Mouse (Mus musculus) forebrain, embryonic 12.5 days (tissue): Measurements from ENCODE around the gene Cbl. TPM values are rescaled to one million over a fixed set of nuclear protein-coding genes. Genes with fewer than 3 reads are reported as not detected.
A peak's percentile ranks its signal among the peaks of the same experiment; 100 is the strongest.

Experiments
- ATAC-seq: fragments of 200-750 bp; cut with Nextera tagmentation; 2 replicates; pipeline ENCODE4 v1.8.0; 2017; ENCODE audit warnings: moderate TSS enrichment; ENCODE audit not compliant: low FRiP score
- H3K27ac ChIP-seq: fragments of 300-500 bp; sonication (generic); 2 replicates; pipeline ENCODE4 v1.5.1; 2016; ENCODE audit warnings: mild to moderate bottlenecking
- H3K27me3 ChIP-seq: fragments of 300-500 bp; sonication (generic); 2 replicates; pipeline ENCODE4 v1.6.1; 2016; ENCODE audit warnings: mild to moderate bottlenecking
- H3K36me3 ChIP-seq: fragments of 300-500 bp; sonication (generic); replicated peaks from 2 replicates; pipeline ENCODE4 v1.6.1; 2016; ENCODE audit warnings: mild to moderate bottlenecking
- H3K4me1 ChIP-seq: fragments of 300-500 bp; sonication (generic); 2 replicates; pipeline ENCODE4 v1.6.1; 2016
- H3K4me2 ChIP-seq: fragments of 300-500 bp; sonication (generic); 2 replicates; pipeline ENCODE4 v1.6.1; 2016; ENCODE audit warnings: mild to moderate bottlenecking, moderate library complexity
- H3K4me3 ChIP-seq: fragments of 300-500 bp; sonication (generic); replicated peaks from 2 replicates; pipeline ENCODE4 v1.5.1; 2016; ENCODE audit warnings: mild to moderate bottlenecking
- H3K9ac ChIP-seq: fragments of 300-500 bp; sonication (generic); 2 replicates; pipeline ENCODE4 v1.6.1; 2016; ENCODE audit warnings: mild to moderate bottlenecking
- H3K9me3 ChIP-seq: fragments of 300-500 bp; sonication (generic); 2 replicates; pipeline ENCODE4 v1.6.1; 2016
- WGBS: fragments of 180-500 bp; shearing (Covaris S2); methylation state at CpG from one replicate; pipeline ENCODE4 v1.1.7; 2016; 5-methylcytosine and 5-hydroxymethylcytosine counted together
- polyA plus RNA-seq: library from polyadenylated mRNA; unstranded; fragments of >200 nt; fragmentation: Nextera tagmentation; extraction: Ambion mirVana; gene quantifications from 2 replicates; pipeline ENCODE4 v1.2.1, GENCODE M21; 2016

Gene Cbl
- polyA plus RNA-seq, 1 experiment from 2014 or later: 28.7 TPM

DNA sequence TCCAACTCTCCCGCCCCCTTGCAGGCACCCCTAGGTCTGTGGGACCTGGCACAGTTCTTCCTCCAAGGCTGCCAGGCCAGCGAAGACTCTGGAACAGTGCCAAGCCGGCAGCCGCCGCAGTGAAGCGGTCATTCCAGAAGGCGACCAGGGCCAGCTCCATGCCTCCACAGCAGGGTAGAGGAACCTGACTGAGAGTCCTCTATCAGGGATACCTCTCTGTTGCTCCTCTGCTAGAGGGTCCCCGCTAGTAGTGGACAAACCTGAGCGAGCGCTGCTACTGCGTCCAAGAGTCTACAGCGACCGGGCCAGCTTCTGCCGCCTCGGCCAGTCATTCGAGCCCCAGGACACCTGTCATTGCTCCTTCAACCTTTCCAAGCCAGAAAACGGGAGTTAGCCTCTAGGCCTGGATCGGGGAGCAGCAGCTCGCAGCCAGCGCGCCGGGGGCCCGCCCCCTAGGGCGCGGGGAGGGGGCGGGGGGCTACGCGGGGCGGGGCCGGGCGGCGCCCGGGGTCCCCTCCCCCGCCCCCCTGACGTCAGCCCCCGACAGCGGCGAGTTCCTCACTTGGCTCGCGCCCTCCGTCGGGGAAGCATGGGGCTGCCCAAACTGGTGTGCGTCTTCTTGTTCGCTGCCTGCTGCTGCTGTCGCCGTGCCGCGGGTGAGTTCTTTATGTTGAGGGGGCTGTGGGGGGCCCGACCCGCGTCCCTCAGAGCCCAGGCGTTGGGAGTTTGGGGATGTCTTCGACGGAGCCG, 99.6 kb downstream of the Cbl start, which contains the start of gene Mcam:
TSS of gene Mcam (plus strand) at position 369 of the 750 bp plus-strand sequence.
- H3K4me1 ChIP-seq: peaks cover 56% of the 10 kb centered on the region
- 0 out of 2 replicates have a peak within 1 kb of the TSS, but pooled peaks have one; percentile 19 for H3K27ac ChIP-seq
- H3K4me2 ChIP-seq: peak within 1 kb of the TSS; percentile 90
- peaks cover 7% of the 10 kb centered on the region; the same call in 1 of the 2 replicates for H3K36me3 ChIP-seq
- H3K4me3 ChIP-seq: peak within 1 kb of the TSS; percentile 51
- peak; percentile 45; the same call in 1 of the 2 replicates for ATAC-seq
- peak within 1 kb of the TSS; percentile 60 for H3K9ac ChIP-seq
- under 1% methylated on average over 53 of the region's 55 CpGs for WGBS
- no peaks in the 10 kb centered on the region for H3K9me3 ChIP-seq
- H3K27me3 ChIP-seq: peaks cover 70% of the 10 kb centered on the region

DNA sequence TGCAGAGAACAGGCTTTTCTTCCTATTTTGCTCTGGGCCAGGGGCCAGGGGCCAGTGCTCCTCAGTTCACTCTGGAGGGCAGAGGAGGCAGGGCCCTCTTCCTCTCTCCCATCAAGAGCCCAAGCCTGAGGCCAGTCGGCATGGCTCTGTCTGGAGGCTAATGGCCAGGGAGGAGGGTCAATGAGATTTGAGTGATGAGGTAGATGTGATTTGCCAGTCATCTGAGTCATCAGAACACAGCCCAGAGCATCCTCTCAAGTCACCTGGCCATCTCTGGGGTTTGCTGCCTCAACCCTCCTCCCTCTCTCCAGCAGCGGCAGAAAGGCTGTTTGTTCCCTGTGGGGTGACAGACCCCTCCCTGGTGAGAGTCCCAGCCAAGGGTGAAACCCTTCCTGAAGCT, 100.6 kb downstream of the Cbl start:
- no peak overlapping the region for H3K27ac ChIP-seq
- WGBS: 13% methylated on average over 2 of the region's 2 CpGs
- H3K9ac ChIP-seq: no peak overlapping the region
- peaks cover 75% of the 10 kb centered on the region for H3K27me3 ChIP-seq
- H3K4me3 ChIP-seq: no peak overlapping the region
- ATAC-seq: no peak
- H3K4me1 ChIP-seq: peaks cover 57% of the 10 kb centered on the region
- peak overlapping the region; percentile 6; the same call in 1 of the 2 replicates for H3K4me2 ChIP-seq
- no peaks in the 10 kb centered on the region for H3K9me3 ChIP-seq
- H3K36me3 ChIP-seq: peaks cover 7% of the 10 kb centered on the region; the same call in 1 of the 2 replicates

DNA sequence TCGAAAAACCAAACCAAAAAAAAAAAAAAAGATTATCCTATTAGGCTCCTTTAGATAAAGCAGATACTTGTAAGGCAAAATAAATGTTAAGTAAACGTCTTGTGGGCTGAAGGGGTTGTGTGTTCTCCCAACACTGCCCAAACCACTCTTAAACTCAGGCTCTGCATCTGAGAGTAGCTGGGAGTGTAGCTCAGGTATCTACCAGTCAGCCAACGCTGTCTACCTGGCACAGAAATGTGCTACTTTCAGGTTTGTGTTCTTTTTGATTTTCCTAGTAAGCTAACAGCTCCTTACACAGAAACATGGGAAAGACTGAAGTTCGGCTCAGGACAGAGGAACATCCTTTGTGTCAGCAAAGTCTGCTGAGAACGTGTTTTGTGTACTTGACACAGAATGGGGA, 101.6 kb downstream of the Cbl start:
- Histone ChIP-seq H3K4me1 (peaks cover 57% of the 10 kb centered on the region), H3K36me3 (0 out of 2 replicates have a peak, but pooled peaks cover 4% of the 10 kb centered on the region), H3K9ac (no peak overlapping the region), H3K4me2 (no peak overlapping the region), H3K27ac (no peak overlapping the region), H3K4me3 (no peak overlapping the region), H3K27me3 (peaks cover 75% of the 10 kb centered on the region), H3K9me3 (no peaks in the 10 kb centered on the region)
- no peak for ATAC-seq
- 66% methylated on average over 5 of the region's 5 CpGs for WGBS

DNA sequence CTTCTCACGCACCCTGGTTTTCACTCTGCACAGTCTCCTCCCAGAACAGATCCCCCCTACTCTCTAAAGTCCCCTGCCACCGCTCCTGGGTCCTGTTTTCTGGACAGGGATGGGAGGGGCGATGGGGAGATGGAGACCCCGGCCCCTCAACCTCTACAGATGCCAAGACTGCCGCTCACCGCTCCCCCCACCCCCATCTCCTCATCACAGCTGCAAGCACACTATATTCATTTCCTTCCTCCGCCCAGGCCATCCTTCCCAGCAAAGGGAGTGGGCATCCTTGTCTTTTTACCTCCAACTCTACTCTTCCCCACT, 102.6 kb downstream of the Cbl start:
- Histone ChIP-seq H3K4me2 (no peak overlapping the region), H3K36me3 (no peaks in the 10 kb centered on the region), H3K9ac (no peak overlapping the region), H3K27ac (no peak overlapping the region), H3K9me3 (no peaks in the 10 kb centered on the region), H3K27me3 (peaks cover 67% of the 10 kb centered on the region), H3K4me3 (no peak overlapping the region), H3K4me1 (peaks cover 59% of the 10 kb centered on the region)
- WGBS: 36% methylated on average over 7 of the region's 7 CpGs
- ATAC-seq: 0 out of 2 replicates have a peak, but pooled peaks have one; percentile 2

DNA sequence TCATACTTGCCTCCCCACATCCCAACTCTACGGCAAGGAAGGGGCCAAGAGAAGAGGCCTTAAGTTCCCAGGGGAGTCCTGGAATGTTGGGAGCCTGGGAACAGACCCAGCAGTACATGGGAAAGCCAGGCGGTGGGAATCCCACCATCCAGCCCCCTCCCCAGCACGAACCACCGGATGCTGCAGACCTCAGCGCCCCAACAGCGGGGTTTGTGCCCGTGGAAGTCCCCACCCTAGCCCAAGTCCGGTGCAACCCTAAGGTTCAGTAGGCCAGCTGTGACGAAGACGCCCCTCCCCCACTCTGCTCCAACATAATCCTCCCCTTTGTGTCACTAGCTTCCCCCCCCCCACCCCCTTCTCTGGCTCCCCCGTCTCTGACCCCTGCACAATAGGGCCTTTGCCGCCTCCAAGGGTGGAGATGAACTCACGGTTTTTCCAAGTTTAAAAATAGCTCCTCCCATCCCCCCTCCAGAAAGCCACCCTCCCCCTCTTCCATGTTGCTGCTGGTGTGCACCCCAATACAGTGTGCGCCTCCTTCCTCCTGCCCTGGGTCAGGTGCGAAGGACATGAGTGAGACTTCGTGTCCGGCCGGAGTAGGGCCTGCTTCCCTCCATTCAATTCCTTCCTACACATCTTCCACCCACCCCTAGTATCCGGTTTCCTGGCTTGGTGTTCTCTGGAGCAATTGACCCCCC, 103.1 kb downstream of the Cbl start:
- 9% methylated on average over 17 of the region's 19 CpGs for WGBS
- ATAC-seq: peak; percentile 28; the same call in 1 of the 2 replicates
- Histone ChIP-seq H3K9ac (peak overlapping the region; percentile 54; the same call in 1 of the 2 replicates), H3K9me3 (no peaks in the 10 kb centered on the region), H3K27ac (peak overlapping the region; percentile 53; the same call in 1 of the 2 replicates), H3K4me1 (peaks cover 57% of the 10 kb centered on the region), H3K4me2 (peak overlapping the region; percentile 76), H3K36me3 (no peaks in the 10 kb centered on the region), H3K4me3 (peak overlapping the region; percentile 38), H3K27me3 (peaks cover 62% of the 10 kb centered on the region)

DNA sequence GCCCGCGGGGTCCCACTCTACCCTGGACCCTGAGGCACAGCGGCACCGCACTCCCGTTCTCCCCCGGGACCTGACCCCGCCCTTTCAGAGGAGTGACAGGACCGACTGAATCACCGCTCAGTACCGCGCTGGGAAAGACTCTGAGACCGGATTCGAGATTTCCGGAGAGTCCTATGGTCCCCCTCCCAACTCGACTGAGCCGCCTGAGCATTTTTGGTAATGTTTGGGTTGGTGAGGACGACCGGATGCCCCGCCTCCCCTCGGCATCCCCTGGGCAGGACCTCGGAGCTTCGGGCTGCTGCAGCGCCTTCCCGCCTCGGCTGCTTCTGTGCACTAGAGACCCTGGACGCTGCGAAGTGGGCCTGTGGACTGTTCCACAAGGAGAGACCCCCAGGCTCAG, 103.8 kb downstream of the Cbl start:
- peak overlapping the region; percentile 54 for H3K9ac ChIP-seq
- peaks cover 55% of the 10 kb centered on the region for H3K27me3 ChIP-seq
- WGBS: under 1% methylated on average over 27 of the region's 27 CpGs
- ATAC-seq: 0 out of 2 replicates have a peak, but pooled peaks have one; percentile 44
- H3K4me2 ChIP-seq: peak overlapping the region; percentile 76
- H3K4me1 ChIP-seq: peaks cover 53% of the 10 kb centered on the region
- H3K27ac ChIP-seq: peak overlapping the region; percentile 56; the same call in 1 of the 2 replicates
- no peaks in the 10 kb centered on the region for H3K36me3 ChIP-seq
- H3K9me3 ChIP-seq: no peaks in the 10 kb centered on the region
- H3K4me3 ChIP-seq: peak overlapping the region; percentile 38

DNA sequence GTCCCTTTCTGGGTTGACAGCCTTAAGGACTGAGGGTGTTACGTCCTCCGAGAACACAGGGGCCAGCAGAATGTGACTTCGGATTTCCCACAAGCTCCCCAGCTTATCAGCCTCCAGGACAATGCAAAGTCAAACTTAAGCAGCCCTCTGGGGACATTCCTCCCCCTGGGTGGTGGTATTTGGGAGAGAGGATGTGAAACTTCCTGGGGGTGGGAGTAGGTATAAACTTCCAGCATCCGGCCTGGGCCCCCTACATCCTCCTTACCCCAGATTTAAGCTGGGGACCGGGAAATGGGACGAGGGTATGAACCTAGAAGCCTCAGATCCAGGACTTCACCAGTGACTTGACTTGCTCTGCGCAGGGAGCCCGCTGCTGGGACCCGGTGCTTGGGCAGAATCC, 104.2 kb downstream of the Cbl start:
- Histone ChIP-seq H3K9me3 (no peaks in the 10 kb centered on the region), H3K4me3 (peak overlapping the region; percentile 38), H3K9ac (peak overlapping the region; percentile 54), H3K36me3 (no peaks in the 10 kb centered on the region), H3K27me3 (peaks cover 51% of the 10 kb centered on the region), H3K4me2 (peak overlapping the region; percentile 76), H3K27ac (0 out of 2 replicates have a peak overlapping the region, but pooled peaks have one; percentile 56), H3K4me1 (peaks cover 49% of the 10 kb centered on the region)
- no peak for ATAC-seq
- 10% methylated on average over 9 of the region's 9 CpGs for WGBS

DNA sequence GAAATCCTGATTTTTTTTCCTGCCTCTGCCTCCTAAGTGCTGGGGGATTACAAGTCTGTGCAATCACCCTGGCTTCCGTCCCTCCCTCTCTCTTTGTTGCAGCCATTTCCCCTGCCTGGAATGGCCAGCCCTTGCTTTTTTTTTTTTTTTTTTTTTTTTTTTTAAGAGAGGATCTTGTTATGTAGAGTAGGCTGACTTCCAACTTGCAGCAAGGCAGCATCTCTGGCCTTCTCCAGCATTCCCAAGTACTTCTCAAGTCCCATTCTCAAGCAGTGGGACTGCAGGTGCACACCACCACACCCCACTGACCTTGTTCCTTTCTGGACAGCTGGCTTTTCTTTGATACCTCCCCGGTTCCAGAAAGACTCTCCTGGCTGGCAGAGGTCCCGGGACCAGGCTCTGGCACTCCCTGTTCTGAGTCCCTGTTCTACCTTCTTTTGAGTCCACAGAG, 106.5 kb downstream of the Cbl start:
- no peak overlapping the region for H3K4me3 ChIP-seq
- H3K9ac ChIP-seq: no peak overlapping the region
- ATAC-seq: no peak
- no peak overlapping the region for H3K4me2 ChIP-seq
- no peak overlapping the region for H3K27ac ChIP-seq
- peaks cover 28% of the 10 kb centered on the region for H3K27me3 ChIP-seq
- no peaks in the 10 kb centered on the region for H3K9me3 ChIP-seq
- H3K36me3 ChIP-seq: no peaks in the 10 kb centered on the region
- 54% methylated on average over 3 of the region's 3 CpGs for WGBS
- peaks cover 34% of the 10 kb centered on the region for H3K4me1 ChIP-seq

DNA sequence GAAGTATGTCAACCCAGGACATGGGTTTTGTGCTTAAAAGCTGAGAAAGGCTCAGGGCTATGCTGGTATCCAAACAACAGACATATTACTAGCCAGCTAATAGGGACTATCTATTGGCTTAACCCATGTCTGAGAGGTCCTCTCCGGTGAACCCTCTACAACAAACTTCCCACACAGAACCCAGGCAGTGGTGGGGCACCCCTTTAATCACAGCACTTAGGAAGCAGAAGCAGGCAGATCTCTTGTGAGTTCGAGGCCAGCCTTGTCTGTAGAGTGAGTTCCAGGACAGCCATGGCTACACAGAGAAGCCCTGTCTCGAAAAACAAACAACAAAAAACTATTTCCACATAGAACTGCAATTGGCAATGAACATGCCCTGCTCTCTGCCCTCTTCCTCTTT, 107.1 kb downstream of the Cbl start:
- H3K4me1 ChIP-seq: peaks cover 34% of the 10 kb centered on the region
- H3K9ac ChIP-seq: no peak overlapping the region
- WGBS: 90% methylated on average over 3 of the region's 3 CpGs
- no peaks in the 10 kb centered on the region for H3K36me3 ChIP-seq
- ATAC-seq: no peak
- peaks cover 23% of the 10 kb centered on the region for H3K27me3 ChIP-seq
- no peak overlapping the region for H3K27ac ChIP-seq
- H3K9me3 ChIP-seq: no peaks in the 10 kb centered on the region
- no peak overlapping the region for H3K4me2 ChIP-seq
- no peak overlapping the region for H3K4me3 ChIP-seq

DNA sequence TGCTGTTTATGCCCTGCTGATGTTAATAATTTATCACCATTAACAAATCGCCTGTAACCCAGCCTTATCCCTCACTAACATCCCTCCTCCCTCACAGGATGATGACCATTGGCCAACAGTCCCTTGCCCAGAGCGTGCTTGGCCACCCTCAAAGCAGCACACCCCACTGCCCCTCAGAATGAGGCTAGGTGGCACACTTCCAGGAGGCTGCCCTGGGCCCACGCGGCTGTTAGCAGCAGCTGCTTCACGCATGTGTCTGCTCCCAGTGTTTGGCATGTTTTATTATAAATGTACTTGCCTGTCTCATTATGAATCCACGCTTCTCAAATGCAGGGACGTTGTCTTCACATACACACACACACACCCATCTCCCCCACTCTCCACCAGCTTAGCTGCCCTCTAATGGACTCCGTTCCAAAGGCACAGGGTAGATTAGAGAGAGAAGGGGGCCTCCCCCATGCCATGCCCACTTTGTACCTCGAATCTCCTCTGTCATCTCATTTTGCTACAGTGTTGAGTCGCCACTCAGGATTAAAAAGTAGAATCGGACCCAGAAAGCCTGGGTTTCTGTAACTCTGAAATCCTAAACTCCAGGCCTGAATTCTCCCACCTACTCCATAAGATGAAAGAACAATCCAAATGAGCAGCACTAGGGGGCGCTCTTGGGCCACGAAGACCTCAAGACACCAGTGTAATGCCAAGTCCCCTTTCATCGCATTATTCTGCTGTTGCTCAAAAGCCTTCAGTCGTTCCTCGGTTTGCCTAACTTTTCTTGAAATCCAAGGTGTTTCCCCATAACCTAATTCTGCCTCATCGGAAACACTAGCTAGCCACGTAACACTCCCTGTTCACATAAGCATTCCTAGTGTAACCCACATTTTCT, 108.1 kb downstream of the Cbl start:
- H3K4me2 ChIP-seq: peak overlapping the region; percentile 24; the same call in 1 of the 2 replicates
- 33% methylated on average over 18 of the region's 18 CpGs for WGBS
- H3K27ac ChIP-seq: no peak overlapping the region
- peaks cover 26% of the 10 kb centered on the region for H3K4me1 ChIP-seq
- H3K36me3 ChIP-seq: no peaks in the 10 kb centered on the region
- H3K9me3 ChIP-seq: no peaks in the 10 kb centered on the region
- no peak overlapping the region for H3K9ac ChIP-seq
- peaks cover 14% of the 10 kb centered on the region; the same call in 1 of the 2 replicates for H3K27me3 ChIP-seq
- ATAC-seq: peak; percentile 70
- no peak overlapping the region for H3K4me3 ChIP-seq

DNA sequence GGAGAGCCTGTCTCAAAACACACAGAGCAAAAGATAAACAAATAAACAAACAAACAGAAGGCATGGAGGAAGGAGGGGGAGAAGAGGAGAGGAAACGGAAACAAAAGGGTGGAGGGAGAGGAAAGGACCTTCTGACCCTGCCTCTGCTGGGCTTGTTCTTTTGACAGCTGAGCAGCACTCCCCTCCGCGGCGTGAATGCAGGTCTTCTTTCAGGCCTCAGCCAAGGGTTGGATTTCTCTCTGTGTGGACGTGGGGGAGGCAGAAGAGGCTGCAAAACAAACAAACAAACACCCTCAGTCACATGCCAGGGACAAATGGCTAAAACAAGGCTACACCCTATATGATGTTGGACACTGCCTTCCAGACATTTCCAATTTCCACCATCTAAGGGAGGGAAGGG, 108.8 kb downstream of the Cbl start:
- no peak for ATAC-seq
- no peak overlapping the region for H3K27ac ChIP-seq
- no peak overlapping the region for H3K4me2 ChIP-seq
- WGBS: 55% methylated on average over 5 of the region's 5 CpGs
- H3K9me3 ChIP-seq: no peaks in the 10 kb centered on the region
- H3K36me3 ChIP-seq: no peaks in the 10 kb centered on the region
- H3K27me3 ChIP-seq: 0 out of 2 replicates have a peak, but pooled peaks cover 10% of the 10 kb centered on the region
- no peak overlapping the region for H3K4me3 ChIP-seq
- no peak overlapping the region for H3K9ac ChIP-seq
- H3K4me1 ChIP-seq: peaks cover 18% of the 10 kb centered on the region
